Mouse (Mus musculus): ENCODE data around the gene Imp4. TPM values are rescaled to one million over a fixed set of nuclear protein-coding genes. Genes with fewer than 3 reads are reported as not detected.
"Not testable (repeated sequence)": the region's sequence is repeated elsewhere in the genome, so short reads cannot be mapped to it uniquely, and the experiment has no call there.

Imp4 gene
- polyA plus RNA-seq, 1 experiment from 2014 or later, result 93.4 TPM

GRCm38 (mm10) chr1:34432776-34433481 is 6.7 kb upstream of the Imp4 start:
- Histone ChIP-seq H3K9ac (replicated peaks; ENCODE audit: low read length) (peak overlapping the region; percentile 66), H3K27ac (replicated peaks; ENCODE audit: low read depth, low read length) (no peak overlapping the region), H3K4me1 (ENCODE audit: control insufficient read depth, insufficient read depth, low read length) (no peaks in the 10 kb centered on the region), H3K36me3 (replicated peaks; ENCODE audit: control insufficient read depth, insufficient read depth, low read depth, low read length) (no peaks in the 10 kb centered on the region; the same call in 1 of the 2 replicates), H3K4me3 (ENCODE audit: low read depth, low read length) (peak overlapping the region; percentile 38), H3K4me2 (ENCODE audit: low read depth, low read length) (peak overlapping the region; percentile 73), H3K27me3 (ENCODE audit: control insufficient read depth, insufficient read depth, low read length) (no peaks in the 10 kb centered on the region), H3K9me3 (replicated peaks; ENCODE audit: control insufficient read depth, low read length) (peaks cover 10% of the 10 kb centered on the region)
- 4% methylated on average over 35 of the region's 35 CpGs for WGBS
- DNase-seq (ENCODE audit: low spot score), result peak; percentile 67
- ATAC-seq (replicated peaks; ENCODE audit: insufficient number of reproducible peaks, low FRiP score, low TSS enrichment, low read depth), result no peak

- Histone ChIP-seq H3K27me3 (ENCODE audit: control insufficient read depth, insufficient read depth, low read length) (no peaks in the 10 kb centered on the region), H3K27ac (replicated peaks; ENCODE audit: low read depth, low read length) (no peak overlapping the region), H3K9ac (replicated peaks; ENCODE audit: low read length) (peak overlapping the region; percentile 2), H3K36me3 (replicated peaks; ENCODE audit: control insufficient read depth, insufficient read depth, low read depth, low read length) (no peaks in the 10 kb centered on the region; the same call in 1 of the 2 replicates), H3K4me2 (ENCODE audit: low read depth, low read length) (peak overlapping the region; percentile 52), H3K4me1 (ENCODE audit: control insufficient read depth, insufficient read depth, low read length) (no peaks in the 10 kb centered on the region), H3K9me3 (replicated peaks; ENCODE audit: control insufficient read depth, low read length) (peaks cover 10% of the 10 kb centered on the region), H3K4me3 (ENCODE audit: low read depth, low read length) (peak overlapping the region; percentile 63)
- WGBS, result 10% methylated on average over 19 of the region's 19 CpGs
- DNase-seq (ENCODE audit: low spot score) (peak; percentile 52), ATAC-seq (replicated peaks; ENCODE audit: insufficient number of reproducible peaks, low FRiP score, low TSS enrichment, low read depth) (0 out of 2 replicates have a peak, but pooled peaks have one; percentile 14)
These were observed 5.6 kb upstream of the Imp4 start for GRCm38 (mm10) chr1:34433891-34434521.

GRCm38 (mm10) chr1:34434660-34435160 is 4.9 kb upstream of the Imp4 start:
- H3K27ac ChIP-seq (replicated peaks; ENCODE audit: low read depth, low read length), result peak overlapping the region; percentile 72
- peak overlapping the region; percentile 52 for H3K4me2 ChIP-seq (ENCODE audit: low read depth, low read length)
- no peaks in the 10 kb centered on the region; the same call in 1 of the 2 replicates for H3K36me3 ChIP-seq (replicated peaks; ENCODE audit: control insufficient read depth, insufficient read depth, low read depth, low read length)
- 0 out of 2 replicates have a peak, but pooled peaks have one; percentile 14 for ATAC-seq (replicated peaks; ENCODE audit: insufficient number of reproducible peaks, low FRiP score, low TSS enrichment, low read depth)
- peak; percentile 93 for DNase-seq (ENCODE audit: low spot score)
- peaks cover 6% of the 10 kb centered on the region for H3K9me3 ChIP-seq (replicated peaks; ENCODE audit: control insufficient read depth, low read length)
- WGBS, result under 1% methylated on average over 30 of the region's 30 CpGs
- H3K27me3 ChIP-seq (ENCODE audit: control insufficient read depth, insufficient read depth, low read length), result no peaks in the 10 kb centered on the region
- H3K4me1 ChIP-seq (ENCODE audit: control insufficient read depth, insufficient read depth, low read length), result no peaks in the 10 kb centered on the region
- H3K4me3 ChIP-seq (ENCODE audit: low read depth, low read length), result peak overlapping the region; percentile 63
- H3K9ac ChIP-seq (replicated peaks; ENCODE audit: low read length), result peak overlapping the region; percentile 78

GRCm38 (mm10) chr1:34435371-34436120 is 4.1 kb upstream of the Imp4 start:
- no peaks in the 10 kb centered on the region; the same call in 1 of the 2 replicates for H3K36me3 ChIP-seq (replicated peaks; ENCODE audit: control insufficient read depth, insufficient read depth, low read depth, low read length)
- DNase-seq (ENCODE audit: low spot score) (peak; percentile 9), ATAC-seq (replicated peaks; ENCODE audit: insufficient number of reproducible peaks, low FRiP score, low TSS enrichment, low read depth) (no peak)
- H3K4me1 ChIP-seq (ENCODE audit: control insufficient read depth, insufficient read depth, low read length), result no peaks in the 10 kb centered on the region
- peak overlapping the region; percentile 72 for H3K27ac ChIP-seq (replicated peaks; ENCODE audit: low read depth, low read length)
- WGBS, result 35% methylated on average over 8 of the region's 8 CpGs
- H3K9me3 ChIP-seq (replicated peaks; ENCODE audit: control insufficient read depth, low read length), result peaks cover 5% of the 10 kb centered on the region
- peak overlapping the region; percentile 52 for H3K4me2 ChIP-seq (ENCODE audit: low read depth, low read length)
- no peaks in the 10 kb centered on the region for H3K27me3 ChIP-seq (ENCODE audit: control insufficient read depth, insufficient read depth, low read length)
- H3K9ac ChIP-seq (replicated peaks; ENCODE audit: low read length), result peak overlapping the region; percentile 78
- peak overlapping the region; percentile 63 for H3K4me3 ChIP-seq (ENCODE audit: low read depth, low read length)

GRCm38 (mm10) chr1:34436374-34436773 is 3.3 kb upstream of the Imp4 start:
- 74% methylated on average over 3 of the region's 3 CpGs for WGBS
- H3K27ac ChIP-seq (replicated peaks; ENCODE audit: low read depth, low read length), result no peak overlapping the region
- H3K9ac ChIP-seq (replicated peaks; ENCODE audit: low read length), result no peak overlapping the region
- no peaks in the 10 kb centered on the region for H3K4me1 ChIP-seq (ENCODE audit: control insufficient read depth, insufficient read depth, low read length)
- no peak overlapping the region for H3K4me2 ChIP-seq (ENCODE audit: low read depth, low read length)
- ATAC-seq (replicated peaks; ENCODE audit: insufficient number of reproducible peaks, low FRiP score, low TSS enrichment, low read depth) (no peak), DNase-seq (ENCODE audit: low spot score) (peak; percentile 10)
- H3K4me3 ChIP-seq (ENCODE audit: low read depth, low read length), result no peak overlapping the region
- H3K27me3 ChIP-seq (ENCODE audit: control insufficient read depth, insufficient read depth, low read length), result no peaks in the 10 kb centered on the region
- H3K36me3 ChIP-seq (replicated peaks; ENCODE audit: control insufficient read depth, insufficient read depth, low read depth, low read length), result no peaks in the 10 kb centered on the region; the same call in 1 of the 2 replicates
- peaks cover 5% of the 10 kb centered on the region for H3K9me3 ChIP-seq (replicated peaks; ENCODE audit: control insufficient read depth, low read length)

- H3K9ac ChIP-seq (replicated peaks; ENCODE audit: low read length); H3K27me3 ChIP-seq (ENCODE audit: control insufficient read depth, insufficient read depth, low read length); H3K4me3 ChIP-seq (ENCODE audit: low read depth, low read length); H3K9me3 ChIP-seq (replicated peaks; ENCODE audit: control insufficient read depth, low read length); H3K27ac ChIP-seq (replicated peaks; ENCODE audit: low read depth, low read length); DNase-seq (ENCODE audit: low spot score); H3K4me2 ChIP-seq (ENCODE audit: low read depth, low read length); H3K4me1 ChIP-seq (ENCODE audit: control insufficient read depth, insufficient read depth, low read length); ATAC-seq (replicated peaks; ENCODE audit: insufficient number of reproducible peaks, low FRiP score, low TSS enrichment, low read depth); H3K36me3 ChIP-seq (replicated peaks; ENCODE audit: control insufficient read depth, insufficient read depth, low read depth, low read length): not testable (repeated sequence)
- 90% methylated on average over 8 of the region's 8 CpGs for WGBS
These were observed 2.3 kb upstream of the Imp4 start for GRCm38 (mm10) chr1:34437366-34437765.

GRCm38 (mm10) chr1:34438381-34439051 is 1.1 kb upstream of the Imp4 start:
- peak overlapping the region; percentile 48 for H3K4me2 ChIP-seq (ENCODE audit: low read depth, low read length)
- DNase-seq (ENCODE audit: low spot score) (no peak), ATAC-seq (replicated peaks; ENCODE audit: insufficient number of reproducible peaks, low FRiP score, low TSS enrichment, low read depth) (no peak)
- WGBS, result 38% methylated on average over 17 of the region's 20 CpGs
- peak overlapping the region; percentile 73 for H3K4me3 ChIP-seq (ENCODE audit: low read depth, low read length)
- H3K27me3 ChIP-seq (ENCODE audit: control insufficient read depth, insufficient read depth, low read length), result no peaks in the 10 kb centered on the region
- H3K27ac ChIP-seq (replicated peaks; ENCODE audit: low read depth, low read length), result no peak overlapping the region
- peaks cover 7% of the 10 kb centered on the region for H3K36me3 ChIP-seq (replicated peaks; ENCODE audit: control insufficient read depth, insufficient read depth, low read depth, low read length)
- H3K9ac ChIP-seq (replicated peaks; ENCODE audit: low read length), result peak overlapping the region; percentile 51
- no peaks in the 10 kb centered on the region for H3K4me1 ChIP-seq (ENCODE audit: control insufficient read depth, insufficient read depth, low read length)
- H3K9me3 ChIP-seq (replicated peaks; ENCODE audit: control insufficient read depth, low read length), result no peaks in the 10 kb centered on the region
